Mouse (Mus musculus) neural tube, embryonic 15.5 days (tissue): ENCODE measurements around the gene Flnb. TPM values are rescaled to one million over a fixed set of nuclear protein-coding genes. Genes with fewer than 3 reads are reported as not detected.
A peak's percentile ranks its signal among the peaks of the same experiment; 100 is the strongest.

Experiments
- ATAC-seq: fragments of 200-750 bp; cut with Nextera tagmentation; 2 replicates; pipeline ENCODE4 v1.8.0; 2017; ENCODE audit warnings: mild to moderate bottlenecking, moderate TSS enrichment, moderate library complexity; ENCODE audit not compliant: low FRiP score
- H3K27ac ChIP-seq: fragments of 300-500 bp; sonication (generic); replicated peaks from 2 replicates; pipeline ENCODE4 v1.5.1; 2015; ENCODE audit warnings: mild to moderate bottlenecking, inconsistent platforms
- H3K27me3 ChIP-seq: fragments of 300-500 bp; sonication (generic); replicated peaks from 2 replicates; pipeline ENCODE4 v1.6.1; 2015; ENCODE audit warnings: inconsistent platforms
- H3K36me3 ChIP-seq: fragments of 300-500 bp; sonication (generic); 2 replicates; pipeline ENCODE4 v1.6.1; 2015; ENCODE audit warnings: inconsistent platforms
- H3K4me1 ChIP-seq: fragments of 300-500 bp; sonication (generic); 2 replicates; pipeline ENCODE4 v1.6.1; 2015; ENCODE audit warnings: inconsistent platforms
- H3K4me2 ChIP-seq: fragments of 300-500 bp; sonication (generic); 2 replicates; pipeline ENCODE4 v1.6.1; 2015; ENCODE audit warnings: inconsistent platforms, mild to moderate bottlenecking, moderate library complexity
- H3K4me3 ChIP-seq: fragments of 300-500 bp; sonication (generic); replicated peaks from 2 replicates; pipeline ENCODE4 v1.5.1; 2015; ENCODE audit warnings: mild to moderate bottlenecking, inconsistent platforms
- H3K9ac ChIP-seq: fragments of 300-500 bp; sonication (generic); replicated peaks from 2 replicates; pipeline ENCODE4 v1.6.1; 2015; ENCODE audit warnings: mild to moderate bottlenecking, inconsistent platforms
- H3K9me3 ChIP-seq: fragments of 300-500 bp; sonication (generic); replicated peaks from 2 replicates; pipeline ENCODE4 v1.6.1; 2016; ENCODE audit warnings: inconsistent platforms
- WGBS: fragments of 180-500 bp; shearing (Covaris S2); methylation state at CpG from one replicate; pipeline ENCODE4 v1.1.7; 2015; ENCODE audit warnings: mixed read lengths; 5-methylcytosine and 5-hydroxymethylcytosine counted together
- polyA plus RNA-seq: library from polyadenylated mRNA; unstranded; fragments of >200 nt; fragmentation: Nextera tagmentation; extraction: Ambion mirVana; gene quantifications from 2 replicates; pipeline ENCODE4 v1.2.1, GENCODE M21; 2015

The Flnb gene
- polyA plus RNA-seq, 1 experiment from 2014 or later, result 6.8 TPM

DNA sequence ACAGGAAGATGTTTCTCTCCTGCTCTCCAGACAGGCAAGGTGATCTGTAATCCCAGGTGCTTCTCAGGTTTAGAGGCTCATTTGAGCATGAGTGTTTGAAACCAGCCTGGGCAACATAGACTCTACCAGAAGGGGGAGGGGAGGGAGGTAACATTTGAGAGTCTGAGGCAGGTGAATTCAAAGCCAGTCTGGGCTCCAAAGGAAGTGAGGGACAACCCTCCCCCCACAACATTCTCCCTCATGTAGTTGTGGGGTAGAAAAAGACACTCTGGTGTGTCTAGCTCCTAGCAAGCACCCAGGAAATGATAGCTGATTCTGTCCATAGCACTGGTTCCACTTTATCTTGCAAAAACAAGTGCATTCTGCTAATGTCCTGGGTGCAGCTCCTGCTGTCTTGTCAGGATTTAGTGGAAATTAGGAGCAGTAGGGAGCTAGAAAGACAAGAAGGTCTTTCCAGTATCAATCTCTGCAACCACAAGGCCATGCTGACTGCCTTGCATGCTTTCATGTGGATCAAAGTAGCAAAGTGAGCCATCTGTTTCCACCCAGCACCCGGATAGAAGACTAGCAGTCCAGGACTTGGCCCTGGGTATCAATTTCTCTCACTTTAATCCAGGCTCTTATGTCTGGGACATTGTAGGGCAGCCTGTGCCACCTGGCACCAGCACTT, 14.1 kb downstream of the Flnb start:
- Histone ChIP-seq H3K27ac (no peak overlapping the region), H3K4me3 (no peak overlapping the region), H3K4me1 (0 out of 2 replicates have a peak, but pooled peaks cover 12% of the 10 kb centered on the region), H3K36me3 (no peaks in the 10 kb centered on the region), H3K4me2 (no peak overlapping the region), H3K9me3 (no peaks in the 10 kb centered on the region), H3K27me3 (no peaks in the 10 kb centered on the region), H3K9ac (no peak overlapping the region)
- ATAC-seq, result no peak
- WGBS, result 77% methylated on average over 1 of the region's 1 CpGs

DNA sequence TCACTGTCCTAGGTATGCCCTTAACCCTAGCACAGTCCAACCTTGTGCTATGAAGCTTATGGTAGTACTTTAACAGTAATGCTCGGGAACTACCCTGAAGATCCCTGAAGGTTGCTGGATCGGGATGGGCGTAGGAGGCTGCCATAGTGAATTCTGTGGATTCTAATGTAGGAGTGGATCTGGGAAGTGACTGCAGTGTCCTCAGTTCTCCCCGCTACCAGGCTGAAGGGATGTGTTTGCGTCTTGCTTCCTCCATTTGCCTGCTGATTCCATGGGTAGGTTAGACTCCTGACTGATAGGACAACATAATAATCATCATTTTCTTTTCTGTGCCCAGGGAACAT, 14.7 kb downstream of the Flnb start:
- no peaks in the 10 kb centered on the region for H3K9me3 ChIP-seq
- no peak overlapping the region for H3K27ac ChIP-seq
- 97% methylated on average over 5 of the region's 5 CpGs for WGBS
- no peak overlapping the region for H3K9ac ChIP-seq
- no peaks in the 10 kb centered on the region for H3K27me3 ChIP-seq
- H3K4me1 ChIP-seq, result 0 out of 2 replicates have a peak, but pooled peaks cover 11% of the 10 kb centered on the region
- no peak for ATAC-seq
- no peak overlapping the region for H3K4me2 ChIP-seq
- no peak overlapping the region for H3K4me3 ChIP-seq
- no peaks in the 10 kb centered on the region for H3K36me3 ChIP-seq

GRCm38 (mm10) chr14:7833458-7833857, 15.7 kb downstream of the Flnb start:
- WGBS, result 41% methylated on average over 4 of the region's 4 CpGs
- no peak overlapping the region for H3K27ac ChIP-seq
- no peak for ATAC-seq

GRCm38 (mm10) chr14:7838564-7839089, 20.9 kb downstream of the Flnb start:
- Histone ChIP-seq H3K36me3 (no peaks in the 10 kb centered on the region), H3K27me3 (no peaks in the 10 kb centered on the region), H3K9ac (no peak overlapping the region), H3K4me3 (no peak overlapping the region), H3K27ac (no peak overlapping the region), H3K4me1 (peaks cover 8% of the 10 kb centered on the region), H3K4me2 (no peak overlapping the region), H3K9me3 (no peaks in the 10 kb centered on the region)
- ATAC-seq, result no peak
- 77% methylated on average over 5 of the region's 5 CpGs for WGBS

More at GRCm38 (mm10) chr14:7833458-7833857, 15.7 kb downstream of the Flnb start:
- Histone ChIP-seq H3K9me3 (no peaks in the 10 kb centered on the region), H3K9ac (no peak overlapping the region), H3K4me1 (0 out of 2 replicates have a peak, but pooled peaks cover 11% of the 10 kb centered on the region), H3K4me3 (no peak overlapping the region), H3K27me3 (no peaks in the 10 kb centered on the region), H3K36me3 (no peaks in the 10 kb centered on the region), H3K4me2 (no peak overlapping the region)

DNA sequence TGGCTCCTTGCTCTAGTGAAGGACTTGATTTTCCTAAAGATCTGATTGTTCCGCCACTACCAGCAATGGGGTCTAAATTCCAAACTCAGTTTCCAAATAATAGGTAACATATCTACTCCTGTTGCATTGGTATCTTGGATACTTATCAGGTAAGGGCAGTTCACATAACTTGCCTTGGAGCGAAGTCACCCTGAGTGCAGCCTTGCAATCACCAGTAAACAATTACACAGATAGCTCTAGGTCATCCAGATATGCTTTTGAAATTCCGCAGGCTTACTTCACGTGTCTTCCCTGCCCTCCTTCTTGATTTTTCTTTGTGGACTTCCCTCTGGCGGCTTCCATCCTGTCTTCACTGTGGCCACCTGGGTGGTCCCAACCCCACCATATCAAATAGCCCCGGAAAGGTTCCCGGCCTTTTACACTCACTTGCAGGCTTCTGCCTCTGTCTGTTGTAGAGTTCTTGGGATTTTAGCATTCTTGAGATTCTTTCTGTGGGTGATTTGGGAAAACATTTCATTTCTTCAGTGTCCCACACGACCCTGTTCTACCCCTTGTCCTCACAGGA, 22.3 kb downstream of the Flnb start:
- 65% methylated on average over 8 of the region's 8 CpGs for WGBS
- peaks cover 7% of the 10 kb centered on the region for H3K4me1 ChIP-seq
- no peak overlapping the region for H3K4me3 ChIP-seq
- H3K36me3 ChIP-seq, result no peaks in the 10 kb centered on the region
- no peak for ATAC-seq
- H3K27me3 ChIP-seq, result no peaks in the 10 kb centered on the region
- no peaks in the 10 kb centered on the region for H3K9me3 ChIP-seq
- H3K9ac ChIP-seq, result no peak overlapping the region
- no peak overlapping the region for H3K27ac ChIP-seq
- H3K4me2 ChIP-seq, result no peak overlapping the region

DNA sequence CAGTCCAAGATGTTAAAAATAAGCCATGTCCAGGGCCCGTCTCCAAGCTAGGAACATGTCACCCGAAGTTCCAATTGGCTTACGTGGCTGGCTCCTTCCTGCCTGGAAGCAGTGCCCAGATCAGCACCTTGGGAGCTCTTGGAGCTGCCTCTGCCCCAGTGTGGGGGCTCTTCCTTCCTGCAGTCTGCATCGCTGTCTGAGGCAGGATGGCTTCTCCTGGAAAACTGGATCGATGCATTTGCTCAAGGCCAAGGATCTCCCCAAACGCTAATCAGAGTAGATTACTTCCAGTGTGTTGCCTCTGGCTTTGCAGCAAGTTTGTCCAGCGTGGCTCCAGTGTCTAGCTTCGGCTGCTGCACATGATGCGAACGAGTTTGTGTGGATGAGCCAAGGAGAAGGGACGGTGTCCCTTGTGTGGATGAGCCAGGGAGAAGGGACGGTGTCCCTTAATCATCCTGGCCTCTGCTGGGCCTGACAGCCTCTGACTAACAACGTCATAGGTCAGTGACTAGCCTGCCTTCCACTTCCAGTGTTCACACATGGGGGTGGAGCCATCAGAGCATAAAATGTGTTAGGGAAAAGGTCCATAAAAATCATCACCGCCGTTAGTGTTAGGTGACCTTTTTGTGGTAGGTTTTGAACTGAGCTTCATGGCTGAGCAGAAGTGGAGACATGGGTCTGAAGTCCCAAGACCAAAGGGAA, 25.0 kb downstream of the Flnb start:
- no peak overlapping the region for H3K4me2 ChIP-seq
- H3K9ac ChIP-seq, result no peak overlapping the region
- H3K27ac ChIP-seq, result peak overlapping the region; percentile 45; the same call in 1 of the 2 replicates
- no peaks in the 10 kb centered on the region for H3K36me3 ChIP-seq
- H3K27me3 ChIP-seq, result no peaks in the 10 kb centered on the region
- no peak for ATAC-seq
- H3K4me3 ChIP-seq, result no peak overlapping the region
- WGBS, result 51% methylated on average over 15 of the region's 15 CpGs
- no peaks in the 10 kb centered on the region for H3K9me3 ChIP-seq
- peaks cover 18% of the 10 kb centered on the region for H3K4me1 ChIP-seq

- Histone ChIP-seq H3K9me3 (no peaks in the 10 kb centered on the region), H3K4me1 (peaks cover 38% of the 10 kb centered on the region), H3K27ac (no peak overlapping the region), H3K36me3 (no peaks in the 10 kb centered on the region), H3K9ac (no peak overlapping the region), H3K27me3 (no peaks in the 10 kb centered on the region), H3K4me2 (no peak overlapping the region), H3K4me3 (no peak overlapping the region)
- WGBS, result 80% methylated on average over 4 of the region's 4 CpGs
- no peak for ATAC-seq
These were observed 28.9 kb downstream of the Flnb start for GRCm38 (mm10) chr14:7846696-7847095.

- no peak overlapping the region for H3K4me3 ChIP-seq
- H3K27ac ChIP-seq, result peak overlapping the region; percentile 14
- no peaks in the 10 kb centered on the region for H3K27me3 ChIP-seq
- H3K4me1 ChIP-seq, result peaks cover 42% of the 10 kb centered on the region
- WGBS, result 17% methylated on average over 5 of the region's 5 CpGs
- H3K9ac ChIP-seq, result no peak overlapping the region
- H3K36me3 ChIP-seq, result no peaks in the 10 kb centered on the region
- H3K4me2 ChIP-seq, result no peak overlapping the region; the same call in 1 of the 2 replicates
- no peaks in the 10 kb centered on the region for H3K9me3 ChIP-seq
- ATAC-seq, result peak; percentile 33
These were observed 30.0 kb downstream of the Flnb start for GRCm38 (mm10) chr14:7847746-7848232.

DNA sequence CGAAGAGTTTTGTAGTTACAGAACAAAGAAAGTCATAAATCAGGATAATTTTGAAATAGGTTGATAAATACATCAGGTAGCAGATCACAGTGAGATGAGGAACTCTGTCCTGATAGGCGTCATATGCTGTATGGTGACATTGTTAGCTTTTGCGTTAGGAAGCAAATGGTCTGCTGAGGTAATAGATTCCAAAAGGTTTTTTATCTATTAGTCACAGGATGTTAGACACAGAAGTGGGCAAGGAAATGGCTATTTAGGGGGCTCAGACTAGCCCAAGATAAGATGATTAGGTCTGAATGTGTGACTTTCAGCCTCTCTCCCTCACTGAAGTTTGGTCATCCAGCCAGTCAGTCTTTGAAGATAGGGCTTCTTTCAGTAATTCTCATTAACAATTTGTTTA, 33.2 kb downstream of the Flnb start:
- no peak overlapping the region for H3K4me2 ChIP-seq
- no peak for ATAC-seq
- no peaks in the 10 kb centered on the region for H3K27me3 ChIP-seq
- no peaks in the 10 kb centered on the region for H3K9me3 ChIP-seq
- H3K9ac ChIP-seq, result no peak overlapping the region
- peaks cover 56% of the 10 kb centered on the region for H3K4me1 ChIP-seq
- no peak overlapping the region for H3K27ac ChIP-seq
- H3K4me3 ChIP-seq, result no peak overlapping the region
- H3K36me3 ChIP-seq, result no peaks in the 10 kb centered on the region
- WGBS, result 59% methylated on average over 3 of the region's 3 CpGs

DNA sequence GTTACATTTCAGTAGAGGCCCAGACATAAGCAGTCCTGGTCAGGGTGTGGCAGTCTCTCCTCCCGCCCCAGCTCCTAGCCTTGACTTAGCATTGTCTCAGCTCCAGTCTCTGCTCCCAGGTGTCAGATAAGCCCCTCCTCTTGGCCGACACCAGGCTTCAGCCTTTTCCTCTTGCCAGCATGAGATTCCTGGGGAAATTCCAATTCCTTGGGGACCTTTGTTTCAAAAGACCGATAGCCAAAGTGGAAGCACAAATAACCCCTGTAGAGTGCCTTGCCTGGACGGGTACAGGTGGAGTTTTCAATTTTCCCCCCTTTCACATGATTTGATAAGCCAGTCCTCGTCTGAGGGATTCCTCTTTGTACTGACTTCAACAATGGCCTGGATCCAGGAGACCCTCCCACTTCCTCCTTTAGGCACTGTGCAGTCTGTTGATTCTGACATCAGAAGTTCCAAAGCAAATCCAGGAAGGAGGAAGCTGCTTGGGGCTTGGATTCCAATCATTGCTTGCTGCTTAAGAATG, 33.8 kb downstream of the Flnb start:
- Histone ChIP-seq H3K9ac (no peak overlapping the region), H3K9me3 (no peaks in the 10 kb centered on the region), H3K36me3 (no peaks in the 10 kb centered on the region), H3K4me1 (peaks cover 58% of the 10 kb centered on the region), H3K27me3 (no peaks in the 10 kb centered on the region), H3K27ac (0 out of 2 replicates have a peak overlapping the region, but pooled peaks have one; percentile 6), H3K4me3 (no peak overlapping the region), H3K4me2 (no peak overlapping the region)
- no peak for ATAC-seq
- 23% methylated on average over 5 of the region's 5 CpGs for WGBS

GRCm38 (mm10) chr14:7853691-7854090, 35.9 kb downstream of the Flnb start:
- Histone ChIP-seq H3K9ac (no peak overlapping the region), H3K27me3 (no peaks in the 10 kb centered on the region), H3K4me1 (peaks cover 41% of the 10 kb centered on the region), H3K36me3 (no peaks in the 10 kb centered on the region), H3K27ac (no peak overlapping the region), H3K9me3 (no peaks in the 10 kb centered on the region), H3K4me3 (no peak overlapping the region), H3K4me2 (no peak overlapping the region)
- 57% methylated on average over 11 of the region's 11 CpGs for WGBS
- ATAC-seq, result peak; percentile 58; the same call in 1 of the 2 replicates
